Mouse (Mus musculus): ENCODE results near the gene Pgam2. TPM values are rescaled to one million over a fixed set of nuclear protein-coding genes. Genes with fewer than 3 reads are reported as not detected.
A peak's percentile ranks its signal among the peaks of the same experiment; 100 is the strongest.

The Pgam2 gene
- polyA plus RNA-seq, 1 experiment from 2014 or later, result 5.3 TPM

- Histone ChIP-seq H3K4me1 (replicated peaks; ENCODE audit: control insufficient read depth, insufficient read depth, low read length) (peaks cover 8% of the 10 kb centered on the region; the same call in 1 of the 2 replicates), H3K27ac (ENCODE audit: low read depth, low read length) (no peak overlapping the region), H3K4me2 (ENCODE audit: low read depth, low read length, severe bottlenecking) (no peak overlapping the region), H3K36me3 (ENCODE audit: control insufficient read depth, insufficient read depth, low read length) (peaks cover 4% of the 10 kb centered on the region; the same call in 1 of the 2 replicates), H3K9me3 (ENCODE audit: control insufficient read depth, low read length) (no peaks in the 10 kb centered on the region), H3K9ac (ENCODE audit: low read length) (no peak overlapping the region), H3K4me3 (ENCODE audit: low read depth, low read length) (no peak overlapping the region), H3K27me3 (ENCODE audit: control insufficient read depth, insufficient read depth, low read length) (no peaks in the 10 kb centered on the region)
- 94% methylated on average over 3 of the region's 3 CpGs for WGBS
- ATAC-seq (replicated peaks; ENCODE audit: low FRiP score) (no peak), DNase-seq (ENCODE audit: low spot score) (peak; percentile 35)
Measured at GRCm38 (mm10) chr11:5789754-5790333, 13.7 kb downstream of the Pgam2 start.

DNA sequence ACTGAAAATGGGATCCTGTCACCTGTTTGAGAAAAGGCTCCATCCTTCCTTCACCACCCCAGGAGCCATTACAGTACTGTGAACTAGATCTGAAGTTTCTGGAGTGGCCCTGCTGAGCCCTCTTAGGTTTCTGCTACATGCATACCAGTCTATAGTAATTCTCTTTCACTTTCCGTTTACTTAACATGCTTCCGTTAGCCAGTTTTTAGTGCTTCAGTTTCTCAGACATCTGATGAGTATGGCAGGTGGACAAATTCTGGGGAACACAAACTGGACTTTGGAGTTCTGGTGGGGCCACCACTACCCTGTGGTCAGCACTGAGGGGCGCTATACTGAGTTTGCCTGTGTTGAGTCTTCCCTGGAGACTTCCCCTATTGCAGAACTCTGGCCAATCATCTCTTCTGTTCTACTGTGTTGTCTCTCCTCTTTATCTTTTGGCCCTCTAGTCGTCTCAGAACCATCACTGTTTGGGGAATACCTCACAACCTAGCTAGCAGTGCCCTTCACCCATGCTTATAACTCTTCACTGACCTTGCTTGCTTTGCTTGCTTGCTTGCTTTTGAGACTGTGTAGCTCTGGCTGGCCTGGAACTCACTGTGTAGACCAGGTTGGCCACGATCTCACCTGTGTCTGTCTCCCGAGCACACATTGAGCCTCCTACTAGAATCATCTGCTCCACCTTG is 14.3 kb downstream of the Pgam2 start:
- no peaks in the 10 kb centered on the region for H3K27me3 ChIP-seq (ENCODE audit: control insufficient read depth, insufficient read depth, low read length)
- H3K4me1 ChIP-seq (replicated peaks; ENCODE audit: control insufficient read depth, insufficient read depth, low read length), result peaks cover 8% of the 10 kb centered on the region; the same call in 1 of the 2 replicates
- H3K9ac ChIP-seq (ENCODE audit: low read length), result peak overlapping the region; percentile 82
- peaks cover 4% of the 10 kb centered on the region; the same call in 1 of the 2 replicates for H3K36me3 ChIP-seq (ENCODE audit: control insufficient read depth, insufficient read depth, low read length)
- WGBS, result 81% methylated on average over 6 of the region's 6 CpGs
- H3K4me3 ChIP-seq (ENCODE audit: low read depth, low read length), result peak overlapping the region; percentile 85
- no peaks in the 10 kb centered on the region for H3K9me3 ChIP-seq (ENCODE audit: control insufficient read depth, low read length)
- ATAC-seq (replicated peaks; ENCODE audit: low FRiP score), result 0 out of 2 replicates have a peak, but pooled peaks have one; percentile 8
- H3K4me2 ChIP-seq (ENCODE audit: low read depth, low read length, severe bottlenecking), result peak overlapping the region; percentile 87
- no peak overlapping the region for H3K27ac ChIP-seq (ENCODE audit: low read depth, low read length)
- no peak for DNase-seq (ENCODE audit: low spot score)

- under 1% methylated on average over 74 of the region's 74 CpGs for WGBS
- peaks cover 8% of the 10 kb centered on the region; the same call in 1 of the 2 replicates for H3K4me1 ChIP-seq (replicated peaks; ENCODE audit: control insufficient read depth, insufficient read depth, low read length)
- H3K4me3 ChIP-seq (ENCODE audit: low read depth, low read length), result peak within 1 kb of the TSS; percentile 85
- ATAC-seq (replicated peaks; ENCODE audit: low FRiP score), result peak; percentile 94
- DNase-seq (ENCODE audit: low spot score), result peak; percentile 95
- H3K27ac ChIP-seq (ENCODE audit: low read depth, low read length), result peak within 1 kb of the TSS; percentile 74
- H3K27me3 ChIP-seq (ENCODE audit: control insufficient read depth, insufficient read depth, low read length), result no peaks in the 10 kb centered on the region
- peak within 1 kb of the TSS; percentile 82 for H3K9ac ChIP-seq (ENCODE audit: low read length)
- H3K9me3 ChIP-seq (ENCODE audit: control insufficient read depth, low read length), result no peaks in the 10 kb centered on the region
- H3K4me2 ChIP-seq (ENCODE audit: low read depth, low read length, severe bottlenecking), result peak within 1 kb of the TSS; percentile 87
- H3K36me3 ChIP-seq (ENCODE audit: control insufficient read depth, insufficient read depth, low read length), result peaks cover 4% of the 10 kb centered on the region; the same call in 1 of the 2 replicates
Measured at GRCm38 (mm10) chr11:5788056-5789014, 15.2 kb downstream of the Pgam2 start, which contains the start of gene Dbnl. Gene Dbnl, plus strand, starts transcription at chr11:5788488.

DNA sequence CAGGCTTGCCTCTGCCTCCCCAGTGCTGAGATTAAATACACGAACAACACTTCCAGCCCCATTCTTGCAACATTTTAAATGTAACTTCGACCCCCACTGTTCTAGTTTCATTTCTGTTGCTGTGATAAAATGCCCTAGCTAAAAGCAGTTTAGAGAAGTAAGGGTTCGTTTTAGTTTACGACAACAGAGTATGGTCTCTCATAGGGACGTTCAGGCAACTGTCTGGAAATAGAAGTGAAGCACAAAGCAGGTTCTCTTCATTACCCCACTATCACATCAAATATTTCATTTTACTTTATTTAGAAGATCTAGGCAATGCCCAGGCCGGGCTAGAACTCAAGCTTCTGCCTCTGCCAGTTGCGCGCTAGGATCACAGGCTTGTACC is 15.9 kb downstream of the Pgam2 start:
- peaks cover 8% of the 10 kb centered on the region; the same call in 1 of the 2 replicates for H3K4me1 ChIP-seq (replicated peaks; ENCODE audit: control insufficient read depth, insufficient read depth, low read length)
- ATAC-seq (replicated peaks; ENCODE audit: low FRiP score) (no peak), DNase-seq (ENCODE audit: low spot score) (no peak)
- H3K9ac ChIP-seq (ENCODE audit: low read length), result peak overlapping the region; percentile 82
- peak overlapping the region; percentile 74; the same call in 1 of the 2 replicates for H3K27ac ChIP-seq (ENCODE audit: low read depth, low read length)
- peak overlapping the region; percentile 85 for H3K4me3 ChIP-seq (ENCODE audit: low read depth, low read length)
- WGBS, result 41% methylated on average over 8 of the region's 8 CpGs
- no peaks in the 10 kb centered on the region for H3K9me3 ChIP-seq (ENCODE audit: control insufficient read depth, low read length)
- H3K36me3 ChIP-seq (ENCODE audit: control insufficient read depth, insufficient read depth, low read length), result peaks cover 4% of the 10 kb centered on the region; the same call in 1 of the 2 replicates
- peak overlapping the region; percentile 87 for H3K4me2 ChIP-seq (ENCODE audit: low read depth, low read length, severe bottlenecking)
- no peaks in the 10 kb centered on the region for H3K27me3 ChIP-seq (ENCODE audit: control insufficient read depth, insufficient read depth, low read length)

GRCm38 (mm10) chr11:5785732-5786131 is 17.8 kb downstream of the Pgam2 start:
- H3K36me3 ChIP-seq (ENCODE audit: control insufficient read depth, insufficient read depth, low read length), result no peaks in the 10 kb centered on the region; the same call in 1 of the 2 replicates
- peaks cover 8% of the 10 kb centered on the region; the same call in 1 of the 2 replicates for H3K4me1 ChIP-seq (replicated peaks; ENCODE audit: control insufficient read depth, insufficient read depth, low read length)
- H3K27ac ChIP-seq (ENCODE audit: low read depth, low read length), result no peak overlapping the region
- no peak overlapping the region for H3K9ac ChIP-seq (ENCODE audit: low read length)
- no peaks in the 10 kb centered on the region for H3K9me3 ChIP-seq (ENCODE audit: control insufficient read depth, low read length)
- H3K4me3 ChIP-seq (ENCODE audit: low read depth, low read length), result no peak overlapping the region
- no peak overlapping the region for H3K4me2 ChIP-seq (ENCODE audit: low read depth, low read length, severe bottlenecking)
- ATAC-seq (replicated peaks; ENCODE audit: low FRiP score) (no peak), DNase-seq (ENCODE audit: low spot score) (peak; percentile 6)
- no peaks in the 10 kb centered on the region for H3K27me3 ChIP-seq (ENCODE audit: control insufficient read depth, insufficient read depth, low read length)

GRCm38 (mm10) chr11:5782199-5782944 is 21.2 kb downstream of the Pgam2 start:
- peaks cover 3% of the 10 kb centered on the region; the same call in 1 of the 2 replicates for H3K36me3 ChIP-seq (ENCODE audit: control insufficient read depth, insufficient read depth, low read length)
- no peaks in the 10 kb centered on the region for H3K4me1 ChIP-seq (replicated peaks; ENCODE audit: control insufficient read depth, insufficient read depth, low read length)
- H3K4me2 ChIP-seq (ENCODE audit: low read depth, low read length, severe bottlenecking), result no peak overlapping the region
- no peak overlapping the region for H3K9ac ChIP-seq (ENCODE audit: low read length)
- ATAC-seq (replicated peaks; ENCODE audit: low FRiP score) (no peak), DNase-seq (ENCODE audit: low spot score) (no peak)
- H3K9me3 ChIP-seq (ENCODE audit: control insufficient read depth, low read length), result no peaks in the 10 kb centered on the region
- H3K27me3 ChIP-seq (ENCODE audit: control insufficient read depth, insufficient read depth, low read length), result no peaks in the 10 kb centered on the region
- 82% methylated on average over 8 of the region's 8 CpGs for WGBS
- H3K4me3 ChIP-seq (ENCODE audit: low read depth, low read length), result no peak overlapping the region
- no peak overlapping the region for H3K27ac ChIP-seq (ENCODE audit: low read depth, low read length)

DNA sequence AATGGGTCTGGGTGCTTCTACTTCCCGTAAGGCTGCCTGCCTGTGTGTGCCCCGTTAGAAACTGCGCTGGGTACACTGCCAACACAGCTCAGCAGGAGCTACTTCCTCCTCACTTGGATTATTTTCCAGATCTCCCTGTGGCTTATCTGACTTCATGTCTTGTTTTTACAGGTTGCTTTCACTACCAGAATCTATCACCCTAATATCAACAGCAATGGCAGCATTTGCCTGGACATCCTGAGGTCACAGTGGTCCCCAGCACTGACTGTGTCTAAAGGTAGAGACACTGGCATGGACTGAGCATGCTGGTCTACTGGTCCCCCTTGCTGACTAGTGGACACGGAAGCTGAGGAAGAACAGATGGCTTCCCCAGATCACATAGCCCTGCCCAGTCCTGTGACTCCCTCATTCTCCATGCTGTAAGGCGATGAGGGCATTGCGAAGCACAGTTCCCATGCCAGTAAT is 23.5 kb downstream of the Pgam2 start:
- Histone ChIP-seq H3K4me2 (ENCODE audit: low read depth, low read length, severe bottlenecking) (no peak overlapping the region), H3K36me3 (ENCODE audit: control insufficient read depth, insufficient read depth, low read length) (peaks cover 3% of the 10 kb centered on the region; the same call in 1 of the 2 replicates), H3K9ac (ENCODE audit: low read length) (no peak overlapping the region), H3K4me3 (ENCODE audit: low read depth, low read length) (no peak overlapping the region), H3K9me3 (ENCODE audit: control insufficient read depth, low read length) (no peaks in the 10 kb centered on the region), H3K27ac (ENCODE audit: low read depth, low read length) (no peak overlapping the region), H3K4me1 (replicated peaks; ENCODE audit: control insufficient read depth, insufficient read depth, low read length) (no peaks in the 10 kb centered on the region), H3K27me3 (ENCODE audit: control insufficient read depth, insufficient read depth, low read length) (no peaks in the 10 kb centered on the region)
- DNase-seq (ENCODE audit: low spot score) (no peak), ATAC-seq (replicated peaks; ENCODE audit: low FRiP score) (no peak)
- 93% methylated on average over 6 of the region's 6 CpGs for WGBS

Measured in forebrain, embryonic 11.5 days (tissue).